Mouse (Mus musculus): Measurements from ENCODE around the gene Rfc2. TPM values are rescaled to one million over a fixed set of nuclear protein-coding genes. Genes with fewer than 3 reads are reported as not detected.

Gene Rfc2
- polyA plus RNA-seq, 2 experiments: 102 to 180 TPM

DNA sequence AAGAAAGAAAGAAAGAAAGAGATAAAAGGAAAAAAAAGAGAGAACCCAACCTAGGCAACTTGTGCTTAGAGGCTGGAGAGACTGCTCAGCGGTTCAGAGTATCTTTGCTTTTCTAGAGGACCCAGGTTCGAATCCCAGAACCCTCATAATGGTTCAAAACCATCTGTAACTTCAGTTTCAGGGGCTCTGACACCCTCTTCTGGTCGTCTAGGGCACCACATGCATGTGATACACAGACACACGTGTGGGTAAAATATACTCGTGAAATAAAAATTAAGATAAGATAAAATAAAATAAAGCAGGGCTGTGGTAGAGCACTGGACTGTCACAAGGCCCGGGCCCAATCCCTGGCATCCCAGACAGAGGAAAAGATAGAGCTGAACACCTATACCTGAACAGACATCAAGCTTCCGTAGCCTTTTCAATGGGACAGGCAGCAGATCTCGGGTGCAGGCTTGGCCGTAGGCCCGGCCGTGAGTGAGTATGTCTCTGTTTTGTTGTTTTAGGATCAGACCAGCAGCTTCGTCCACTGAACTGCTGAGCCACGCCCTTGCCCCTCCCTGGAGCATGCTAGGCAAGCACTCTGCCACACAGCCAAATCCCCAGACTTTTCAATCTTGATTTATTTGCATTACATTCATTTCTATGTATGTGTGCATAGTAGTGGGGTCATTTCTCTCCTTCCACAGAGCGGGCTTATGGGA lies 4.5 kb upstream of the Rfc2 start:
- no peak overlapping the region for H3K27ac ChIP-seq
- no peaks in the 10 kb centered on the region for H3K27me3 ChIP-seq (ENCODE audit: control insufficient read depth, insufficient read depth, low read length)
- H3K9ac ChIP-seq (replicated peaks): no peak overlapping the region
- WGBS (ENCODE audit: insufficient replicate concordance): 64% methylated on average over 14 of the region's 14 CpGs
- ATAC-seq (ENCODE audit: insufficient read depth): 0 out of 2 replicates have a peak, but pooled peaks have one; percentile 14
- H3K4me2 ChIP-seq (ENCODE audit: low read depth): no peak overlapping the region
- no peak for DNase-seq (ENCODE audit: low read depth in 3 of 3, low spot score in 3 of 3)
- H3K4me3 ChIP-seq (ENCODE audit: insufficient read depth in 1 of 2, low read depth in 2 of 2, low read length in 2 of 2): no peak overlapping the region
- peaks cover 12 to 15% of the 10 kb centered on the region in 2 experiments for H3K4me1 ChIP-seq (replicated peaks; ENCODE audit: control insufficient read depth in 2 of 2, insufficient read depth in 2 of 2, low read length in 1 of 2)
- no peaks in the 10 kb centered on the region for H3K9me3 ChIP-seq (ENCODE audit: control insufficient read depth, low read length)
- no peaks in the 10 kb centered on the region for H3K36me3 ChIP-seq (replicated peaks; ENCODE audit: control insufficient read depth, insufficient read depth, low read depth)
- TF ChIP-seq EP300 (IDR thresholded peaks at IDR 0.05; ENCODE audit: low read depth) (no peak), CTCF (IDR thresholded peaks at IDR 0.05; ENCODE audit: low read depth) (peak; percentile 4; the same call in 1 of the 2 replicates)

DNA sequence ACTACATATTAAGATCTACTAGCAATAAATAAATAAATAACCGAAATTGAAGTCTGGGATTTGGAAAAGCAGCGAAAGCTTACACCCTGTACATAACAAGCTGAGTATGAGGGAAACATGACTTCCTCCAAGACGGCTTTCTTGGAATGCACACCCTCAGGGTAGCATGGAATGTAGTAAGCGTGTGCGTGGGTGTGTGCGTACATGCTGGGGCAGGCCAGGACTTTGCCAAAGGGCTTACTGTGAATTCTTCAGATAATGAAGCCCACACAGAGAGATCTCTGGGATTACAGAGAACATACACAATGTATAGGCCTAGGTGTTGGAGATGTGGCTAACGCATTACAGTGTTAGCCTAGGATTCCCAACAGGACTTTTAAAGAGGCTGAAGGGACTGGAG lies 3.6 kb upstream of the Rfc2 start:
- H3K4me2 ChIP-seq (ENCODE audit: low read depth): no peak overlapping the region
- DNase-seq (ENCODE audit: low read depth in 3 of 3, low spot score in 3 of 3): no peak
- no peak for ATAC-seq (ENCODE audit: insufficient read depth)
- H3K9ac ChIP-seq (replicated peaks): no peak overlapping the region
- H3K36me3 ChIP-seq (replicated peaks; ENCODE audit: control insufficient read depth, insufficient read depth, low read depth): no peaks in the 10 kb centered on the region
- WGBS (ENCODE audit: insufficient replicate concordance): 82% methylated on average over 7 of the region's 7 CpGs
- H3K27me3 ChIP-seq (ENCODE audit: control insufficient read depth, insufficient read depth, low read length): no peaks in the 10 kb centered on the region
- TF ChIP-seq EP300 (IDR thresholded peaks at IDR 0.05; ENCODE audit: low read depth) (no peak), CTCF (IDR thresholded peaks at IDR 0.05; ENCODE audit: low read depth) (no peak)
- peaks cover 5 to 10% of the 10 kb centered on the region in 2 experiments for H3K4me1 ChIP-seq (replicated peaks; ENCODE audit: control insufficient read depth in 2 of 2, insufficient read depth in 2 of 2, low read length in 1 of 2)
- no peak overlapping the region for H3K4me3 ChIP-seq (ENCODE audit: insufficient read depth in 1 of 2, low read depth in 2 of 2, low read length in 2 of 2)
- H3K9me3 ChIP-seq (ENCODE audit: control insufficient read depth, low read length): no peaks in the 10 kb centered on the region
- H3K27ac ChIP-seq: no peak overlapping the region

DNA sequence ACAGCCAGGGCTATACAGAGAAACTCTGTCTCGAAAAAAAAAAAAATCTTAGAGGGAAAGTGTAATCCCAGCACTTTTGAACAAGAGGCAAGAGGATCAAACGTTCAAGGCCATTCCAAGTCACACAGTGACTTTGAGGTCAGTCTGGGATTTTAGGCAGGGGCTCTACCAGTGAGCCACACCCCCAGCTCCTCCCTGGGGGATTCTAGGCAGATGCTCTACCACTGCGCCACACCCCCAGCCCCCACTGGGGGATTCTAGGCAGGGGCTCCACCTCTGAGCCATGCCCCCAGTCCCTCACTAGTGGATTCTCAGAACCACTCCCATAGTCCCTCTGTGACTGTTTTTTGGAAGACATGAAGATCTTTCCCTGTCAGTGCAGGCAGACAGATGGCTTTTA lies 2.0 kb upstream of the Rfc2 start:
- Histone ChIP-seq H3K9me3 (ENCODE audit: control insufficient read depth, low read length) (no peaks in the 10 kb centered on the region), H3K9ac (replicated peaks) (no peak overlapping the region), H3K4me1 (replicated peaks; ENCODE audit: control insufficient read depth in 2 of 2, insufficient read depth in 2 of 2, low read length in 1 of 2) (peaks cover 11 to 12% of the 10 kb centered on the region in 2 experiments), H3K27ac (no peak overlapping the region), H3K4me2 (ENCODE audit: low read depth) (no peak overlapping the region), H3K4me3 (ENCODE audit: insufficient read depth in 1 of 2, low read depth in 2 of 2, low read length in 2 of 2) (no peak overlapping the region), H3K36me3 (replicated peaks; ENCODE audit: control insufficient read depth, insufficient read depth, low read depth) (no peaks in the 10 kb centered on the region), H3K27me3 (ENCODE audit: control insufficient read depth, insufficient read depth, low read length) (no peaks in the 10 kb centered on the region)
- no peak for ATAC-seq (ENCODE audit: insufficient read depth)
- TF ChIP-seq CTCF (IDR thresholded peaks at IDR 0.05; ENCODE audit: low read depth) (no peak), EP300 (IDR thresholded peaks at IDR 0.05; ENCODE audit: low read depth) (no peak)
- 55% methylated on average over 3 of the region's 3 CpGs for WGBS (ENCODE audit: insufficient replicate concordance)
- DNase-seq (ENCODE audit: low read depth in 3 of 3, low spot score in 3 of 3): no peak

DNA sequence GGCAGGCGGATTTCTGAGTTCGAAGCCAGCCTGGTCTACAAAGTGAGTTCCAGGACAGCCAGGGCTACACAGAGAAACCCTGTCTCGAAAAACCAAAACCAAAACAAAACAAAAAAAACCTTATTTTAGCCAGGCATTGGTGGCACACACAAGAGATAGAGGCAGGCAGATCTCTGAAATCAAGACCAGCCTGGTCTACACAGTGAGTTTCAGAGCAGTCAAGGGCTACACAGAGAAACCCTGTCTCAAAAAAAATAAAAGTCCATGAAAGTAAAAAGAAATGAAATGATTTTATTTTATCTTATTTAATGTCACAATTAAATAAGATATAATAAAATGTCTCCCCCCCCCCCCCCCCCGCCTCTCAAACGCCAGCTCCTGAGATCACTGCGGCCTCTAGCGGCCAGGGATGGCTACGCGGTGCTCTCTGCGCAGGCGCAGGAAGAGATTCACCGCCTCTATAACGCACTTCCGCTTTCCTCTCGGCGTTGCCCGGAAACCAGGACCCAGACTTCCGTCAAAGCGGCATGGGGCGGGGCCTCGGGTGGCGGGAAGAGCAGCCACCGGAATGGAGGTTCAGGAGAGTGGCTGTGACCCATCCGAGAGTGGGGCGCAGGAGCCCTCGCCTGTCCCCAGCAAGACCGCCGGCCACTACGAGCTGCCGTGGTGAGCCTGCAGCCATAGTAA lies 1.2 kb downstream of the Rfc2 start:
- Histone ChIP-seq H3K27ac (peak overlapping the region; percentile 48), H3K9me3 (ENCODE audit: control insufficient read depth, low read length) (no peaks in the 10 kb centered on the region), H3K9ac (replicated peaks) (peak overlapping the region; percentile 90), H3K4me1 (replicated peaks; ENCODE audit: control insufficient read depth in 2 of 2, insufficient read depth in 2 of 2, low read length in 1 of 2) (peaks cover 6 to 12% of the 10 kb centered on the region in 2 experiments), H3K27me3 (ENCODE audit: control insufficient read depth, insufficient read depth, low read length) (no peaks in the 10 kb centered on the region), H3K36me3 (replicated peaks; ENCODE audit: control insufficient read depth, insufficient read depth, low read depth) (no peaks in the 10 kb centered on the region; the same call in 1 of the 2 replicates), H3K4me2 (ENCODE audit: low read depth) (peak overlapping the region; percentile 95), H3K4me3 (ENCODE audit: insufficient read depth in 1 of 2, low read depth in 2 of 2, low read length in 2 of 2) (peak overlapping the region; percentile 77 to 97)
- TF ChIP-seq CTCF (IDR thresholded peaks at IDR 0.05; ENCODE audit: low read depth) (peak; percentile 90), EP300 (IDR thresholded peaks at IDR 0.05; ENCODE audit: low read depth) (no peak)
- peak; percentile 94 to 96 (median 95) for DNase-seq (ENCODE audit: low read depth in 3 of 3, low spot score in 3 of 3)
- 7% methylated on average over 28 of the region's 30 CpGs for WGBS (ENCODE audit: insufficient replicate concordance)
- peak; percentile 93 for ATAC-seq (ENCODE audit: insufficient read depth)

Measured in liver, embryonic 14.5 days (tissue).